Mouse (Mus musculus): ENCODE results near the gene Mcfd2. TPM values are rescaled to one million over a fixed set of nuclear protein-coding genes. Genes with fewer than 3 reads are reported as not detected.

The Mcfd2 gene
- polyA plus RNA-seq, 1 experiment from 2014 or later, result 65.6 TPM

Other genes starting within 250 kb of the Mcfd2 start
- gene Pigf, start 240.5 kb downstream of the Mcfd2 start, polyA plus RNA-seq (2014; fragmentation: Nextera tagmentation; extraction: Ambion mirVana), result 38.6 and 43.8 TPM in 2 replicates
- 147 and 169 TPM in 2 replicates for gene Cript, start 240.4 kb downstream of the Mcfd2 start, polyA plus RNA-seq (2014; fragmentation: Nextera tagmentation; extraction: Ambion mirVana)
- gene Socs5, start 158.3 kb downstream of the Mcfd2 start, polyA plus RNA-seq (2014; fragmentation: Nextera tagmentation; extraction: Ambion mirVana), result 10.5 and 11.0 TPM in 2 replicates
- gene Ttc7, start 17.0 kb upstream of the Mcfd2 start, polyA plus RNA-seq (2014; fragmentation: Nextera tagmentation; extraction: Ambion mirVana), result 4.2 and 4.3 TPM in 2 replicates
- not detected in 2 replicates for gene Stpg4, start 161.8 kb upstream of the Mcfd2 start, polyA plus RNA-seq (2014; fragmentation: Nextera tagmentation; extraction: Ambion mirVana)
- 1,239 and 1,306 TPM in 2 replicates for gene Calm2, start 181.0 kb upstream of the Mcfd2 start, polyA plus RNA-seq (2014; fragmentation: Nextera tagmentation; extraction: Ambion mirVana)